Mouse (Mus musculus) megakaryocyte, embryonic 14.5 days (primary cell): Measurements from ENCODE around the gene Fdxr.

ENCODE experiments used
- FLI1 ChIP-seq: IDR thresholded peaks from 2 replicates; pipeline ENCODE4 v1.6.1; 2012; ENCODE audit warnings: low read length, inconsistent platforms, mixed read lengths
- GATA1 ChIP-seq: IDR thresholded peaks from 3 replicates; pipeline ENCODE4 v1.6.1; 2012; ENCODE audit warnings: mixed read lengths, low read length, inconsistent platforms, borderline replicate concordance

GRCm38 (mm10) chr11:115264136-115264861, 12.6 kb downstream of the Fdxr start:
- TF ChIP-seq GATA1: no peak
- no peak for TF ChIP-seq FLI1
